Mouse (Mus musculus) layer of hippocampus, postnatal 25 days (tissue): ENCODE data around the gene Plscr3. TPM values are rescaled to one million over a fixed set of nuclear protein-coding genes. Genes with fewer than 3 reads are reported as not detected.

Experiments
- DNase-seq, 2 experiments: peaks; one replicate each; pipeline ENCODE4 v3.0.0; 2022; ENCODE audit warnings: mixed read lengths in 2 of 2, low spot score in 1 of 2; ENCODE audit errors: extremely low spot score in 1 of 2
- total RNA-seq, 2 experiments: library from RNA; stranded (reverse); gene quantifications; 2 replicates each; pipeline ENCODE4 v1.2.3; 2021

Plscr3 gene
- 10 to 100 TPM; 16.5 to 19.0 TPM for total RNA-seq

- peak; percentile 71 to 84 for DNase-seq
Observed at GRCm38 (mm10) chr11:69846198-69846680, at the start of gene Plscr3. TSS of gene Plscr3 (plus strand) at chr11:69846376.

GRCm38 (mm10) chr11:69797924-69798323 lies 48.3 kb upstream of the Plscr3 start:
- no peak for DNase-seq

DNA sequence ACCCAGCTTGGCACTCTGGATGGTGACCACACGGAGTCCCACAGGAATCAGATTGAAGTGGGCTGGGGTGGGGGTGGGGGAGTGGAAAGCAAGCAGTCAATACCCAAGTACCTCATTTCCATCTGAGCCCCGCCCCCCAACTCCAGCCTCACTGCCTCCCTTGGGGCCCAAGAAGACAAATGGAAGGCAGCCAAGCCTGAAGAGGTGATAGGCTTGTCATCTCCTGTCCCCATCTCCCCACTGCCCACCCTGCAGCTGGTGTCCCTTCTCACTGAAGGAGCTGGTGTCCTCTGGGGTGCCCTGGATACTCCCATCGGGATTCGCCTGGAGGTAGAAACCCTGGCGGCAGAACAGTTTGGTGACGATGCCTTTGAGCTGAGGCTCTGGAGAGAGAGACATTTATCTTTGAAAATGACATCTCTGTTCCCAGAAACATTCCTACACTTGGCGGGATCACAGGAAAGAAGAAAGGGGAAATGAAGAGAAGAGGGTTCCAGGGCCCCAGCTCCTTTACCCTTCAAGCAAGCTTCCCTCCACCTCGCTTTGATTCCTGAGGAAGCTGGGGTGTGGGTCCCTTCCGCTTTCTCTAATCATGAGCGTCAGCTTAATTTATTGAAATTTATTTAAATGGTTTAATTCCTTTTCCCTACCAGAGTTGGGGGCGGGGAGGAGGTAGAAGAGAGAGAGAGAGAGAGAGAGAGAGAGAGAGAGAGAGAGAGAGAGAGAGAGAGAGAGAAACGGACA lies 46.6 kb upstream of the Plscr3 start:
- no peak for DNase-seq

DNA sequence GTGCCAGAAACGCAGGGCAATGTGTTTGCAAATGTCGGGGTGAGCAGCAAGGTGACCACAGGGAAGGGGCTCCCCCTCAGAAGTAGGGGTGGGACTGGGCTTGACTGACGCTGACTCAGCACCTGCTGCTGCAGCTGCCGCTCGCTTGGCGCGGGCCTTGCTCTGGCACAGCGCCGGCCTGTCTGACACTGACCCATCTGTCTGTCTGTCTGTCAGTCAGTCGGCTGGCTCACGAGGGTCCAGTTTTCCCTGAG lies 46.1 kb upstream of the Plscr3 start:
- peak in 1 of 2 experiments; percentile 46 for DNase-seq

DNA sequence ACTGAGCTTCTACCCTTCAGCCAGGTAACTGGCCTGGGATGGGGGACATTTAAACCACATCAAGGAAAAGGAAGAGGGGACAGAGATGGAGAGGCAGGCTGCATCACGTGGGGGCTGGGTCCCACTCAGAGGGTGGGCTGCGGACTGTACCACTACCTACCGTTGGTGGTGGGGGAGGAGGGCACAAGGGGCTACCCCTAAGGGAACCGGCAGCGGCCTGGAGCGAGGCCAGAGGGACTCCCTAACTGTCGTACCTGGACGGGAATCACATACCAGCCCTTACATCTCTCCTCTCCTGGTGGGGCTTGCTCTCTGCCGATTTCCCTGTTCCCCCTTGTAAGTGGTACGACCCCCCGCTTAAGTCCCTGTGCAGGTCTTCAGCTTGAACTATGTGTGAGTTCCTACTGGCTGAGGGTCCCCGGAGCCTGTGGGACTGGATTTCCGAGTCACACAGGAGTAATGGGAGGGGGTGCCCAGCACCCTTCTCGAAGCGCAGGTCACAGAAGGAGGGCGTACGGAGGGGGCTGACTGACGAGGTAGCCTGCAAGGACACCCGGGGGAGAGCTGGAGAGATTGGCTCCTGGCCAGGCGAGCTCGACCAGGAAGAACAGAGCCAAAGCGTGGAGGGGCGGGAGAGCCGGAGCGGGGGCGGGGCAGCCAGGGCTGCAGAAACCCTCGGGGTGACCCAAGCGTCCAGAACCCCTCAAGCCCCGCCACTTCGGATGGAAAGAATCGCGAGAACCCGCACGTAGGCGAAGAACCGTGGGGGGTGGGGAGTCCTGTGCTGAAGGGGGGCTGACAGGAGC lies 45.6 kb upstream of the Plscr3 start:
- DNase-seq = peak; percentile 40 to 47

DNA sequence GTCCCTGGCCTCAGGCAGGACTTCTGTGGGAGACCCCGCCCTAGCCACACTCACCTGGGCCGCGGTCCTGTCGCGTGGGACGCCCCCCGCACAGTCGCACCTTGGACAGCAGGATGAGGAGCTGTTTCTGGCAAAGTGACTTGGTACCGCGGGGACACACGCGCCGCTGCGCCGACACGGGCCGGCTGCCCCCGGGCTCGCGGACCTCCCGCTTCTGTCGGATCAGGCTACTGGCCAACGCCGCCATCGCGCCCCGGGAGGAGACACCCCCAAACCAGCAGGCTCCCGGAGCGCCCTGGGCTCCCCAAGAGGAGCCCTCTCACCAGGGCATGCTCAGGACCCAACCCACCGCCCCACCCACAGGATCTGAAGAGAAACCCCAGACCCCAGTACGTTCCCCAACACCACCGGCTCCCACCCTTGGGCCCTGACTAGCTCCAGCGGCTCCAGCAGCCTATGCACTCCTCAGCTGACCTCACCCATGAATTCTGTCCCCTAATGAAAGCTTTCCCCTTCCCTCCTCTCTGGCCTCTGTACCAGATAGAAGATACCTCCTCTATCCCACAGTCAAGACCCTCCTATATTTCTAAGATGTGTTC lies 44.7 kb upstream of the Plscr3 start, which contains the start of gene Fgf11:
Gene Fgf11, minus strand, starts transcription at position 479 of the 599 bp plus-strand sequence.
- DNase-seq = no peak

DNA sequence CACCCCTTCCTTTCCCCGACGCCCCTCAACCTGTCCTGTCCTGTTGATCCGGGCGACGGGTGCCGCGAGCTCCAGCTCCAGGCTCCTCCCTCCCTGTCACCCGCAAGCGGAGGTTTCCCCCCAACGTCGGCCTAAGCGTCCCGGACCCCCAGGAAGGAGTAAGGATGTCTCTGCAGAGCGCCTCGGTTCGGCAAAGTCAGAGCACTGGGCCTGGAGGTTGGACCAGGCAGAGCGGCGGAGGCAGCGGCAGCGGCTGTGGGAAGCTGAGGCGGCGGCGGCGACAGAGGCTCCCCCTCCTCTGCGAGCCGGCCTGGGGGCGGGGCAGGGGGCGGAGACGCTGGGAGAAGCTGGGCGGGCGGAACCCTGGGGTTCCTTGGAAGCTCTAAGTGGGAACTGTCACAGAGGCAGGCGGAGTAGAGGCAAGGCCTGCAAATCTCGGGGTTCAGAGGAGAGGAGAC lies 43.5 kb upstream of the Plscr3 start:
- peak; percentile 74 to 80 for DNase-seq

DNA sequence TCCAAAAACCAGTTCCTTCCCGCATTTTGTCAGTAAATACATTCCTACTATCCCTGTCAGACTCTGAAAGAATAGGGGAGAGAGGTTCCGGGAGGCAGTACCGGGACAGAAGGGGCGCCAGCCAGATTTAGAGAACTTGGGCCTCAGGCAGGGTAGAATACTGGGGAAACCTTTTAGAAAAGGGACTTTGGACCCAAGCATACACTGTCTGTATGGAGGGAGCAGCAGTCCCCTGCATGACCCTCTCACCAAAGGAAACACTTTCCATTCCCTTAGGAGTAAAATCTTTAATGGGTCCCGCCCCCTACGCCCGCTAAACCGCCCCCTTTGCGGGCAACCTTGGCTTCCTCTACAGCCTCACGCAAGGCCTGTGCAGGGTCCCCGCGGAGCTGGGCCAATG lies 42.8 kb upstream of the Plscr3 start:
- no peak for DNase-seq

- DNase-seq = peak; percentile 46 to 51
Observed at GRCm38 (mm10) chr11:69803786-69804651, 42.2 kb upstream of the Plscr3 start.

DNA sequence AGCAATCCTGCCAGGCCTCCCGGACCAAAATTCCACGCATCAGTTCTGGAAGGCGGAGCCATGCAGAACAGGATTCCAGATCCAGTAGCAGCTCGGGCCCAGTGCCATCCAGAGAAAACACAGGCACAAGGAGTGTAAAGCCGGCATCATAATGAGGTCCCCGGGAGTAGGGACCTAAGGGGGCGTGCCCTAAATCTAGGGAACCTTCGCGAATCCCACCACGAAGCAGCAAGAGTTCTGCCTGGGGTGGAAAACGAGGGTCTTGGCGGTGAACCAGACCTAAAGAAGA lies 41.6 kb upstream of the Plscr3 start:
- DNase-seq = no peak

GRCm38 (mm10) chr11:69804972-69805909 lies 40.9 kb upstream of the Plscr3 start, which contains the start of gene Tmem102:
TSS of gene Tmem102 (minus strand) at chr11:69805624.
- DNase-seq = no peak

- DNase-seq = no peak
Observed at GRCm38 (mm10) chr11:69806378-69806777, 39.8 kb upstream of the Plscr3 start.

GRCm38 (mm10) chr11:69807641-69808040 lies 38.5 kb upstream of the Plscr3 start:
- no peak for DNase-seq

DNA sequence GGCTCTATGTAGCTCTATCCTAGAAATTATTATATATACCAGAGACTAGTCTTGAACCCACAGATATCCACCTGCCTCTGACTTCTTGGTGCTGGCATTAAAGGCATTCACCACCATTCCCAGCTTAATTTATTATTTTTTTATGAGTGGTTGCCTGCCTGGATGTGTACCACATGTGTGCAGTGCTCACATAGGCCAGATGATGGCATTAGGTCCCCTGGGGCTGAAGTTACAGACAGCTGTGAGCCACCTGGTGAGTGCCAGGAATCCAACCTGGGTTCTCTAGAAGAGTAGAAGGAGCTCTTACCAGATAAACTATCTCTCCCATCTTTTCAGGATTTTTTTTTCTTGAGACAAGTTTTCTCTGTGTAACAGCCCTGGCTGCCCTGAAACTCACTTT lies 35.9 kb upstream of the Plscr3 start:
- DNase-seq = no peak

DNA sequence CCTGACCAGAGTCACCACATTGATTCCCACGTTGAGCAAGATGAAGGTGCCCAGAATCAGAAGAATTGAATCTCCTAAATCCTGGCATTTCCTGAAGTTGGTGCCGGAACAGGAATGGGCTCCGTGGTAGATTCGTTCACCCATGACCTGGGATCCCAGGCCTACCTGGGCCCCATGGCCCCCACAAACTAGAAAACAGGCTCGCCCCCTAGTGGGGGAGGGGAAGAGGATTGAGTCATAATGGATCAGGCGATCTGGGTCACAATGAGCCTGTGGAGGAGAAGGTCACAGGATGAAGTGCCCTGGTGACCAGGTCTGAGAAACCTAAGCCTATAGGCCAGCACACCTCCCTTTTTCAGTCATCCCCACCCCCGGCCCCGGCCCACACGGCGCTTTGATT lies 31.0 kb upstream of the Plscr3 start, which contains the start of gene Gm39566:
Gene Gm39566, minus strand, starts transcription at position 144 of the 400 bp plus-strand sequence.
- no peak for DNase-seq

GRCm38 (mm10) chr11:69816520-69816919 lies 29.7 kb upstream of the Plscr3 start:
- no peak for DNase-seq

GRCm38 (mm10) chr11:69818365-69818764 lies 27.8 kb upstream of the Plscr3 start, which contains the start of gene Spem2:
TSS of gene Spem2 (minus strand) at chr11:69818465.
- DNase-seq = no peak

- no peak for DNase-seq
Observed at GRCm38 (mm10) chr11:69818871-69819270, 27.3 kb upstream of the Plscr3 start.

DNA sequence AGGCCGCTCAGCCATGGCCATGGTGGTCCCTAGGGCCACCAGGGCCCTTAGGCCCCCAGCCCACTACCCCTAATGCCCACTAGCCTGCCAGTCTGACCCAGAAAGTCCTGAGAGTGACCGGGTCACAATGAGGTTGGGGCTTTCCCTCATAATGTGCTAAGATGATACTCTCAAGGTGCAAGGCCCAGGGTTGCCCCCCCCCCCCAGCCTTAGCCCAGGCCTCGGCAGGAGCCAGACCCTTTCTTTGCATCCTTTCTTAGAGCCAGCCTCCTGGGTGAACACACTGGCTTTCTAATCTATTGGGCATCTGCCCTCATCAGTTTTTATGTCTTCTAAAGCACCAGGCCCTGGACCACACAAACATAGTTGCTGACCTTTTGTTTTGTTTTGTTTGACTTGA lies 24.1 kb upstream of the Plscr3 start, which contains the start of gene Spem1:
Gene Spem1, minus strand, starts transcription at position 101 of the 400 bp plus-strand sequence.
- DNase-seq = no peak
